Mouse (Mus musculus): ENCODE data around the gene Golt1a. TPM values are rescaled to one million over a fixed set of nuclear protein-coding genes. Genes with fewer than 3 reads are reported as not detected.
"Not testable (repeated sequence)": the region's sequence is repeated elsewhere in the genome, so short reads cannot be mapped to it uniquely, and the experiment has no call there.

Gene Golt1a
- polyA plus RNA-seq, 1 experiment from 2014 or later: not detected

DNA sequence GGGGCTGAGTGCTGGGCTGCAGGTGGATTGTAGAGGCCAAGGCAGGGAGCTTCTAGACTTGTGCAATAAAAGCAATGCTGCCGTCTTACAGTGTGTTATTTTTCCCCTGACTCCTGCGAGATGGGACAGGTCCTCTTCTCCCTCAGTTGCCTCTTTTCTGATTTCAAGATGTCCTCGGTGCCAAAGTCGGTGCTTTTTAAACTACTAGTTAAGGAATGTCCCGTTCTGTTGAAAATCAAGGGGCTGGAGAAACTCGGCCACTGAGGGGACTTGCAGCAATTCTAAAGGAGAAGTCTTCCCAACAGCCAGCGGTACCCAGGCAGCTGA is 20.0 kb downstream of the Golt1a start:
- H3K4me2 ChIP-seq (replicated peaks): peak overlapping the region; percentile 67
- peak overlapping the region; percentile 53 for H3K9ac ChIP-seq
- peak overlapping the region; percentile 40 for H3K4me3 ChIP-seq
- H3K4me1 ChIP-seq: peaks cover 6% of the 10 kb centered on the region
- H3K9me3 ChIP-seq: no peaks in the 10 kb centered on the region
- H3K27me3 ChIP-seq: peaks cover 50% of the 10 kb centered on the region
- H3K36me3 ChIP-seq: no peaks in the 10 kb centered on the region
- WGBS: 28% methylated on average over 7 of the region's 7 CpGs
- H3K27ac ChIP-seq: no peak overlapping the region
- no peak for ATAC-seq (ENCODE audit: low FRiP score, low read depth)

DNA sequence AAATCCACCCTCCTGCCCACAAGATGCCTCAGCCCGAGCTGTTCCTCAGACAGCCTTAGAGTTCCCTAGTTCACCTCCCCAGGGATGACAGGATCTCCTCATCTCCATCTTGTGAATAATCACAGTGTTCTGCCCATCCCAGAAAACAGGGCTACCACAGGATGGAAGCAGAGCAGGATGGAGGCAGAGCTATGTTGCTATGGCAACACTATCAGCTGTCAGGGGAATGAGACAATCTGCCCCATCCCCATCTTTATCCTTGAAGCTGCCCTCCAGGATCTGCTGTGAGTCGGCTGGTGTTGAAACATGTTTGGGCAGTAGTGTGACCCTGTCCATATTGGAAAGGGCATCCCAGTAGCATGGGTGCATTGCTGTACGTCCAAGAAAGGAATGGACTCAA is 21.5 kb downstream of the Golt1a start:
- ATAC-seq (ENCODE audit: low FRiP score, low read depth): no peak
- Histone ChIP-seq H3K27me3 (peaks cover 50% of the 10 kb centered on the region), H3K9ac (no peak overlapping the region), H3K36me3 (no peaks in the 10 kb centered on the region), H3K4me2 (replicated peaks) (no peak overlapping the region), H3K27ac (no peak overlapping the region), H3K4me1 (peaks cover 6% of the 10 kb centered on the region), H3K9me3 (no peaks in the 10 kb centered on the region), H3K4me3 (no peak overlapping the region)
- 78% methylated on average over 3 of the region's 3 CpGs for WGBS

DNA sequence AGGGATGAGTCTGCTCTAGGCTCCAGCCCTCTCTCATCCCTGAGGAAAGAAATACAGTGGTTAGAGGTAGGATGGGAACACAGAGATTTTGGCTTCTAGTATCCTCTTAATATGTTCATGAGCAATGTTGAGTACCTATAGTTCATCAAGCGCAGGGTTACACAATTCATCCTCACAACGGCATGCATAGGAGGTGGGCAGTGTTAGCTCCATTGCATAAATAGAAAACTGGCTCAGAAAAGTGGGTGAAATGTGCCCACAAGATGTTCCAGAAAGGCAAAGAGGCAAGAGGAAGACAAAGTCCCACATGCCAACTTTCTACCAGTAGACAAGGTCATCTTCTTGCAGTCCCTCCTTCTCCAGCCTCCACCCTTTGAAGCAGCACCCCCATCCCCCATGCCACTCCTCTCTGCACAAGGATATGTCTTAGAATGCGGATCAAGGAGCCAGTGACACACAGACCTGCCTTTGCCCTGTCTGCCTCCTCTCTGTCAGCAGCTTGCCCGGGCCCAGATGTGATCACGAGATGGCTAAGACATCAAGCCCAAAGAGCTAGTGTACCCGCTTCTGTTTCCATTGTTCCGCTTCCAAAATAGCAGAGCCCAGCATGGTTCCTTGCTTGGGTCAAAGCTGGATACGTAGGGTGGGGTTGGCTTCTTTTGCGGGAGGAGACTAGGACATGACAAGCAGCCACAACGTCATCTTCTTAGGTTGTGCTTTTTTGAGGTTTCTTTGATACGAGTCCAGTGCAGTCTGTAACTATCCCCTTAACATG is 23.2 kb downstream of the Golt1a start:
- Histone ChIP-seq H3K27me3 (peaks cover 42% of the 10 kb centered on the region), H3K9me3 (peaks cover 4% of the 10 kb centered on the region; the same call in 1 of the 2 replicates), H3K4me3 (no peak overlapping the region), H3K4me1 (peaks cover 6% of the 10 kb centered on the region), H3K27ac (no peak overlapping the region), H3K9ac (no peak overlapping the region), H3K4me2 (replicated peaks) (no peak overlapping the region), H3K36me3 (no peaks in the 10 kb centered on the region)
- WGBS: 89% methylated on average over 11 of the region's 11 CpGs
- ATAC-seq (ENCODE audit: low FRiP score, low read depth): no peak

DNA sequence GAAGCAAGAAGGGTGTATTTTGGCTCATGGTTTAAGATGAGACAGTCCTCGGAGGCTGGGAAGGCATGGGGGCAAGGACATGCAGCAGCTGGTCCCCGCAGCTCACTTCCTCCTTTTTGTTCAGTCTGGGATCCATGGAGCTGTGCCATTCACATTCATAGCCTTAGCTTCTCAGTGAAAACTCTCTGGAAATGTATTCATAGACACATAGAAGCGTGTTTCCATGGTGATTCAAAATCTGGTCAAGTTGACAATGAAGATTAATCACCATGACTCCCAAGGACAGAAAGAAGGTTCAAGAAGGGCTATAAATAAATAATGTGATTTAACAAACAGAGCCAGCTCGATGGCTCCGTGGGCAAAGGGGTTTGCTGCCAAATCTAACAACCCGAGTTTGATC is 24.3 kb downstream of the Golt1a start:
- ATAC-seq (ENCODE audit: low FRiP score, low read depth): no peak
- Histone ChIP-seq H3K4me3 (no peak overlapping the region), H3K4me2 (replicated peaks) (no peak overlapping the region), H3K9ac (no peak overlapping the region), H3K27me3 (peaks cover 31% of the 10 kb centered on the region), H3K36me3 (no peaks in the 10 kb centered on the region), H3K9me3 (peaks cover 4% of the 10 kb centered on the region; the same call in 1 of the 2 replicates), H3K27ac (no peak overlapping the region), H3K4me1 (peaks cover 6% of the 10 kb centered on the region)
- 82% methylated on average over 6 of the region's 6 CpGs for WGBS

DNA sequence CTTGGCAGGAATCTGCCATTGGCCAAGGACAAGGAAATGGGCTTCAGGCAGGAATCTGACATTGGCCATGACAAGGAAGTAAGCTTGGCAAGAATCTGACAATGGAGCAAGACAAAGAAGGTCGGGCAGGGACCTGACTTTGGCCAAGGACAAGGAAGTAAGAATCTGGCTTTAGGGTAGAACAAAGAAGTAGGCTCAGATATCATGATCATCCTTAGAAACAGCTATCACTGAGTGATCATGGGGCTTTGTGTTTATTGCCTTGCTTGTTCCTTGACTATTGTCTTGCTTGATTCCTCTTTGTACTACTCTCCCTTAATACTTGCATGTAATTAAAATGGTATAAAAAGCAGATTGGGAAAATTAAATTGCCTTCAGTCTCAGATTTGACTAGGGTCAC is 30.8 kb downstream of the Golt1a start:
- H3K4me2 ChIP-seq (replicated peaks); H3K4me1 ChIP-seq; H3K27ac ChIP-seq; H3K4me3 ChIP-seq; H3K36me3 ChIP-seq; H3K9me3 ChIP-seq; H3K27me3 ChIP-seq; ATAC-seq (ENCODE audit: low FRiP score, low read depth); H3K9ac ChIP-seq: not testable (repeated sequence)
- 80% methylated on average over 1 of the region's 1 CpGs for WGBS

DNA sequence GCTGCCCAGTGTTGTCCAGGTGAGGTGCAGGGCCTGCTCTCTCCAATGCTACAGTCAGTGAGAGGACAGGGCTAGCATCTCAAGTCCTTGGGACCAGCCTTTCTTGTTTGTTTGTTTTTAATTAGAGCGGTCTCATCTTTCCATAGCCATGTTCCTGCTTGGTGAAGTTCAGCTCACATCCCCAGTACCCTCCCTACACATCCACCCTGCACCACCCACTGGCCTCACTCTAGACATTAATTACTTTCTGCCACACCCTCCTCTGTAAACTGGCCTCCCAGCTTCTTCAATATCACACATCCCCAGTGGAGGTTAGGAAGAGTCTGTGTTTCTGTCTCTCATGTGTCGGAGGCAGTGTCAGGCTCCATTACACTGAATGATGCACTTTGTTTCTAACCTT is 34.8 kb downstream of the Golt1a start:
- Histone ChIP-seq H3K36me3 (no peaks in the 10 kb centered on the region), H3K4me3 (no peak overlapping the region), H3K4me2 (replicated peaks) (no peak overlapping the region), H3K9ac (no peak overlapping the region), H3K27ac (no peak overlapping the region), H3K27me3 (no peaks in the 10 kb centered on the region), H3K9me3 (no peaks in the 10 kb centered on the region), H3K4me1 (no peaks in the 10 kb centered on the region)
- WGBS: 82% methylated on average over 2 of the region's 2 CpGs
- ATAC-seq (ENCODE audit: low FRiP score, low read depth): no peak

DNA sequence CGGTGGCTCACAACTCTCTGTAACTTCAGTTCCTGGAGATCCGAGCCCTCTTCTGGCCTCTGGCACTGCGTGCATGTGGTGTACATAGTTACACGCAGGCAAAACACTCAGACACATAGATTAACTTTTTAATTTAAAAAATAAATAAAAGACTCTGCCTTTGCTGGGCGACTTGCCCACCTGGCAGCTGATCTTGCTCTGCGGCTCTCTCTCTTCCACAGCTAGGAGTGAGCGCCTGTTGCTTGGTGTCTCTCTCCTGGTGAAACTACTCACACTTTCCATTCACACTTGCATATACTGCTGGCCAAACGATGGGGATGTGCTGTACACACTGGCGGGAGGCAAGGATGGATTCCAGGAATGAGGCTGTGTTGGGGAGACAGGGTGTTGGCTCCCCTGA is 36.9 kb downstream of the Golt1a start:
- ATAC-seq (ENCODE audit: low FRiP score, low read depth): no peak
- Histone ChIP-seq H3K4me1 (no peaks in the 10 kb centered on the region), H3K9ac (no peak overlapping the region), H3K27ac (no peak overlapping the region), H3K4me2 (replicated peaks) (no peak overlapping the region), H3K4me3 (no peak overlapping the region), H3K36me3 (no peaks in the 10 kb centered on the region), H3K9me3 (no peaks in the 10 kb centered on the region), H3K27me3 (peaks cover 5% of the 10 kb centered on the region)
- WGBS: 83% methylated on average over 9 of the region's 9 CpGs

DNA sequence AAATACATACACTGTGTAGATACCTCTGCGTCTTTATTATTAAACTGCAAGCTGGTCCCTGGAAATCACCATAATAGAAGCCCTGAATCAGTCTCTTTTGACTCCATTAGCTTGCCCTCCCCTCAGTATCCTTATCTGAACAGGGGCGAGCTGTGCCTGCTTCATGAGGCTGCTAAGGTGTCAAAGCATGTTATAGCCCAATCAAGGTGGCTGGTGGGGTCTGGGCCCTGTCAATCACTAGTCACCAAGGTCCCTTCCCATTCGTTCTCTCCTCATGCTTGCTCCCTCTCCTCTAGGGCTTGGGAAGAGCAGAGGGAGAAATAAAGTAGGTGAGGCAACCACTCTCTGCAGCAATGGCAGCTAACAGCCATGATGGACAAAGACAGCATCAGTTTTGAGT is 37.6 kb downstream of the Golt1a start:
- Histone ChIP-seq H3K4me3 (no peak overlapping the region), H3K27ac (no peak overlapping the region), H3K9me3 (no peaks in the 10 kb centered on the region), H3K4me1 (no peaks in the 10 kb centered on the region), H3K9ac (no peak overlapping the region), H3K27me3 (peaks cover 12% of the 10 kb centered on the region), H3K36me3 (no peaks in the 10 kb centered on the region), H3K4me2 (replicated peaks) (no peak overlapping the region)
- WGBS: 63% methylated on average over 3 of the region's 3 CpGs
- ATAC-seq (ENCODE audit: low FRiP score, low read depth): no peak

DNA sequence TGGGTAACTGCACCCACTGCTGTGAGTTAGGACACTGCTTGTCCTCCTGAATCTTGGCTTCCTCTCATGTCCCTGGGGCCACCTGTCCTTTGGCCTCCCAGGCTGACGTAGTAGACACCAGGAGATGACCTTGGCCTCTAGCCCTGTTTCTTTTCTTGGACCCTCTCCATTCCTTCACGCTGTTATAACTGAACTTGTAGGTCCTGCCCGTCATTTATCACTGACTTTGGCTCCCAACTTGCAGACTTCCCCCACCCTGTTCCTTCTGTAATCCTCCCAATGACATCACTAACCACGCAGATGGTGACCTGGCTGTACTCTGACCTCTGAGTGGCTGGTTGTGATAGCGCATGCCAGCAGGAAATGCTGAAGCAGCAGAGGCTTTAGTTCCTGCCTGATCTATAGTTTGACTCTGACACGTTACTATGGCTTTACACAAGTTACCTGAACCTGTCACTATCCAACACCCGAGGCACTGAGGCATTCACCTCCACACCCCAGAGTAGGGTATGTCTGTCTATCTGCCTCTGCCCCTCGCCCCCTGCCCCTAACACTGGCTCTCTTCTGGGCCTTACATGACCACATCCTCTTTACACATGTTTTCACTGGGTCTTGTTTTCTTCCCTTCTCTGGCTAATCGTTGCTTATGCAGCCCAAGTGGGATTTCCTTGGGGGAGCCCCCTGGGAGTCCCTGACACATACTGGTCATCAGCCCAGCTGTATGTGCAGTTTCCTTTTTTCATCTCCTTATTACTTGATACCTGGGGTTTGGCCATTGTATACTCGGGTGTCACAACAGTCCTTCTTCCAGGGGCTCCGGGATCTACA is 38.3 kb downstream of the Golt1a start:
- Histone ChIP-seq H3K27ac (no peak overlapping the region), H3K4me2 (replicated peaks) (no peak overlapping the region), H3K9me3 (no peaks in the 10 kb centered on the region), H3K27me3 (peaks cover 17% of the 10 kb centered on the region), H3K4me3 (no peak overlapping the region), H3K36me3 (no peaks in the 10 kb centered on the region), H3K4me1 (no peaks in the 10 kb centered on the region), H3K9ac (no peak overlapping the region)
- 72% methylated on average over 11 of the region's 11 CpGs for WGBS
- ATAC-seq (ENCODE audit: low FRiP score, low read depth): no peak

DNA sequence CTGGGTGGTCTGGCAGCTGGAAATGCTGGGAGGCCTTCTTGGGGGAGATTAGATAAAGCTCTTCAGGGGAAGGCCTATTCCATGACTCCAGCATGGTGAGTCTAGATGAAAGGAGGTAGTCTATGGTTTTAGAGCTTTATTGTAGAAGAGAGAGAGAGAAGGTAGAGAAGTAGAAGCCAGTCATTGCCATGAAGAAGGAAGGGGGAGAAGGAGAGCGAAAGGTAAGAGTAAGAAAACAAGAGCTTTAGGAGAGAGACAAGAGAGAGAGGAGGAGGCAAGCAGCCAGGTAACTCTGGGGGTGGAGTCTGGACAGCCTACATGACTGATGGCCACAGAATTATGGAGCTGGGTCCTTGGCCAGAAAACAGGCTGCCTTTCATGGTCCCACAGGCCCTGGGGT is 40.6 kb downstream of the Golt1a start, which contains the start of gene Ren1:
TSS of gene Ren1 (plus strand) at position 301 of the 400 bp plus-strand sequence.
- Histone ChIP-seq H3K4me3 (no peak within 1 kb of the TSS), H3K27ac (no peak within 1 kb of the TSS), H3K9me3 (no peaks in the 10 kb centered on the region), H3K4me2 (replicated peaks) (no peak within 1 kb of the TSS), H3K4me1 (no peaks in the 10 kb centered on the region), H3K36me3 (no peaks in the 10 kb centered on the region), H3K27me3 (peaks cover 22% of the 10 kb centered on the region), H3K9ac (no peak within 1 kb of the TSS)
- no peak for ATAC-seq (ENCODE audit: low FRiP score, low read depth)
- 100% methylated on average over 1 of the region's 1 CpGs for WGBS

DNA sequence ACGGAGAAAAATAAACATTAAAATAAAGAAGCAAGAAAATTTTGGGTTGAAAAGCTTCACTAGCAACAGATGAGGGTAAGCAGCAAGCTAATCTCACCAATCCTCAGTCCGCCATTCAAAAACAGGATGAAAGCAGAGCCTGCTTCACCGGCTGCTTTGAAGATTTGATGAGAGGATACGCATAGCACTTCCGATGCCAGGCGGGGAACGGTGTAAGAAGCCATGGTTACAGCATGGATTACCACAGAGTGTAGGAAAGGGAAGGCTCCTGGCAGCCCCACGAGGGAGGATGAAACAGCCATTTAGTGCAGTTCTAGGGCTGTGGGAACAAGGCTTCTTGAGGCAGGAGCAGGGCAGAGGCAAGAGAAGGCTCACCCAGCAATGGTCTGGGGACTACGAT is 42.2 kb downstream of the Golt1a start:
- Histone ChIP-seq H3K4me3 (no peak overlapping the region), H3K36me3 (no peaks in the 10 kb centered on the region), H3K9ac (no peak overlapping the region), H3K27me3 (peaks cover 28% of the 10 kb centered on the region), H3K9me3 (no peaks in the 10 kb centered on the region), H3K4me1 (peaks cover 5% of the 10 kb centered on the region), H3K27ac (no peak overlapping the region), H3K4me2 (replicated peaks) (no peak overlapping the region)
- WGBS: 31% methylated on average over 9 of the region's 9 CpGs
- no peak for ATAC-seq (ENCODE audit: low FRiP score, low read depth)

DNA sequence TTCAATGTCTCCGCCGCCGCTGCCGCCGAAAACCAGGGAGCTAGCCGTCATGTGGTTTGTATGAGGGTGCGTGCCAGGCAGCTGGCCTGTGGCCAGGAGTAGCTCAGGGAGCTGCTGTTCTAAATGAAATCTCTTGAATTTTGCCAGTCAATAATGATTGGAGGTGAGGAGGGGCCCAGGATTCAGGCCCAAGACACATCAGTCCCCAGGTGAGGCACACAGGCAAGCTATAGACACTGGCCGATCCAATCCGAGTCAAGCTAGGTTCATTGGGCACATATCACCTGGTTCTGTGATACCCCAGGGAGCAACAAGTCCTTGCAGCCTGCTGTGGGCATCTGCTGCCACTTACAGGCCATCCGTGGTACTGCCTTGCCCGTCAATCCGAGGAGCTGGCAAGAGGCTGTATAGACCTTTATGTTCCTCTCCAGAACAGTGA is 43.8 kb downstream of the Golt1a start:
- no peak overlapping the region for H3K27ac ChIP-seq
- H3K4me2 ChIP-seq (replicated peaks): no peak overlapping the region
- peaks cover 5% of the 10 kb centered on the region for H3K4me1 ChIP-seq
- WGBS: 47% methylated on average over 12 of the region's 12 CpGs
- H3K4me3 ChIP-seq: no peak overlapping the region
- no peaks in the 10 kb centered on the region for H3K36me3 ChIP-seq
- H3K9ac ChIP-seq: no peak overlapping the region
- peaks cover 28% of the 10 kb centered on the region for H3K27me3 ChIP-seq
- ATAC-seq (ENCODE audit: low FRiP score, low read depth): no peak
- no peaks in the 10 kb centered on the region for H3K9me3 ChIP-seq
